Mouse (Mus musculus) frontal cortex, adult (tissue): ENCODE measurements at regions not wholly inside any gene's neighbourhood (a gene's known extent, or its start where the extent isn't known, plus 50 kb on each side); places are given as distances from the start of the nearest gene placed in this dataset.

ENCODE experiments used
- ATAC-seq: cut with Nextera tagmentation; 2 replicates; pipeline ENCODE4 v1.9.2; 2017; ENCODE audit warnings: mild to moderate bottlenecking, moderate library complexity, mixed read lengths; ENCODE audit not compliant: low TSS enrichment

- no peak for ATAC-seq
Observed at GRCm38 (mm10) chr3:53393945-53394344, 69.2 kb downstream of the Nhlrc3 start.

- no peak for ATAC-seq
Observed at GRCm38 (mm10) chr3:53381704-53382581, 81.2 kb downstream of the Nhlrc3 start.

- peak; percentile 72 for ATAC-seq
Observed at GRCm38 (mm10) chr3:53379519-53380181, 83.5 kb downstream of the Nhlrc3 start.

GRCm38 (mm10) chr3:53376864-53377447 lies 86.2 kb downstream of the Nhlrc3 start:
- peak; percentile 85 for ATAC-seq

GRCm38 (mm10) chr3:53372887-53373286 lies 90.2 kb downstream of the Nhlrc3 start:
- no peak for ATAC-seq

- no peak for ATAC-seq
Observed at GRCm38 (mm10) chr3:53371910-53372309, 91.2 kb downstream of the Nhlrc3 start.

- ATAC-seq: no peak
Observed at GRCm38 (mm10) chr3:53361202-53361601, 101.9 kb downstream of the Nhlrc3 start.

GRCm38 (mm10) chr3:53353693-53354092 lies 109.4 kb downstream of the Nhlrc3 start:
- ATAC-seq: no peak

GRCm38 (mm10) chr3:53353282-53353681 lies 109.8 kb downstream of the Nhlrc3 start:
- ATAC-seq: peak; percentile 34; the same call in 1 of the 2 replicates

GRCm38 (mm10) chr3:53343638-53344037 lies 119.5 kb downstream of the Nhlrc3 start:
- no peak for ATAC-seq

GRCm38 (mm10) chr3:53341304-53342206 lies 121.6 kb downstream of the Nhlrc3 start:
- ATAC-seq: no peak

- ATAC-seq: no peak
Observed at GRCm38 (mm10) chr3:53338571-53338970, 124.6 kb downstream of the Nhlrc3 start.

GRCm38 (mm10) chr3:53334051-53334450 lies 129.1 kb downstream of the Nhlrc3 start:
- no peak for ATAC-seq

GRCm38 (mm10) chr3:53329528-53329927 lies 133.6 kb downstream of the Nhlrc3 start:
- no peak for ATAC-seq

- ATAC-seq: no peak
Observed at GRCm38 (mm10) chr3:53327424-53327823, 135.7 kb downstream of the Nhlrc3 start.

GRCm38 (mm10) chr3:53326967-53327366 lies 136.2 kb downstream of the Nhlrc3 start:
- ATAC-seq: no peak

- ATAC-seq: peak; percentile 75
Observed at GRCm38 (mm10) chr3:53325080-53325479, 138.1 kb downstream of the Nhlrc3 start.

GRCm38 (mm10) chr3:53324386-53324785 lies 138.7 kb downstream of the Nhlrc3 start:
- peak; percentile 72 for ATAC-seq

- ATAC-seq: no peak
Observed at GRCm38 (mm10) chr3:53315449-53315848, 147.7 kb downstream of the Nhlrc3 start.
